Mouse (Mus musculus) G1E-ER4 (cell line): ENCODE results near the gene Hist1h3e. TPM values are rescaled to one million over a fixed set of nuclear protein-coding genes. Genes with fewer than 3 reads are reported as not detected.
A peak's percentile ranks its signal among the peaks of the same experiment; 100 is the strongest.
"Not testable (repeated sequence)": the region's sequence is repeated elsewhere in the genome, so short reads cannot be mapped to it uniquely, and the experiment has no call there.

Source experiments
- GATA1 ChIP-seq: IDR thresholded peaks from one replicate; pipeline ENCODE4 v1.8.0; 2012; ENCODE audit warnings: low read length, inconsistent platforms
- polyA plus RNA-seq: library from polyadenylated mRNA; stranded (reverse); fragments of >175 nt; gene quantifications from 2 replicates; pipeline ENCODE4 v1.2.3, GENCODE M21; 2012

Hist1h3e gene
- polyA plus RNA-seq, result 11.7 and 13.1 TPM in 2 replicates

- not testable (repeated sequence) for TF ChIP-seq GATA1
These were observed at the start of gene Hist1h3e for GRCm38 (mm10) chr13:23561883-23562659. Gene Hist1h3e (minus strand): TSS chr13:23562369.

- TF ChIP-seq GATA1, result no peak
These were observed 49.5 kb upstream of the Hist1h3e start for GRCm38 (mm10) chr13:23611638-23612037.

GRCm38 (mm10) chr13:23610393-23610792 is 48.2 kb upstream of the Hist1h3e start:
- no peak for TF ChIP-seq GATA1

- TF ChIP-seq GATA1, result no peak
These were observed 47.7 kb upstream of the Hist1h3e start for GRCm38 (mm10) chr13:23609844-23610243.

GRCm38 (mm10) chr13:23609209-23609608 is 47.0 kb upstream of the Hist1h3e start:
- peak; percentile 24 for TF ChIP-seq GATA1

GRCm38 (mm10) chr13:23605052-23605451 is 42.9 kb upstream of the Hist1h3e start:
- no peak for TF ChIP-seq GATA1

- no peak for TF ChIP-seq GATA1
These were observed 42.3 kb upstream of the Hist1h3e start for GRCm38 (mm10) chr13:23604452-23604851.

GRCm38 (mm10) chr13:23603182-23603699 is 41.1 kb upstream of the Hist1h3e start:
- TF ChIP-seq GATA1, result no peak

GRCm38 (mm10) chr13:23597957-23598356 is 35.8 kb upstream of the Hist1h3e start:
- no peak for TF ChIP-seq GATA1

- TF ChIP-seq GATA1, result peak; percentile 32
These were observed 33.6 kb upstream of the Hist1h3e start for GRCm38 (mm10) chr13:23595622-23596372.

- no peak for TF ChIP-seq GATA1
These were observed 33.0 kb upstream of the Hist1h3e start for GRCm38 (mm10) chr13:23595185-23595584.

- TF ChIP-seq GATA1, result no peak
These were observed 31.0 kb upstream of the Hist1h3e start for GRCm38 (mm10) chr13:23593051-23593770.

GRCm38 (mm10) chr13:23592614-23593013 is 30.4 kb upstream of the Hist1h3e start:
- no peak for TF ChIP-seq GATA1

- peak; percentile 42 for TF ChIP-seq GATA1
These were observed 29.7 kb upstream of the Hist1h3e start for GRCm38 (mm10) chr13:23591886-23592285.

GRCm38 (mm10) chr13:23591206-23591605 is 29.0 kb upstream of the Hist1h3e start:
- no peak for TF ChIP-seq GATA1

- no peak for TF ChIP-seq GATA1
These were observed 24.7 kb upstream of the Hist1h3e start for GRCm38 (mm10) chr13:23586940-23587225.
